Mouse (Mus musculus) forebrain, postnatal 0 days (tissue): Measurements from ENCODE around the gene Efhc1. TPM values are rescaled to one million over a fixed set of nuclear protein-coding genes. Genes with fewer than 3 reads are reported as not detected.

ENCODE experiments used
- ATAC-seq: fragments of 200-750 bp; cut with Nextera tagmentation; 2 replicates; pipeline ENCODE4 v1.8.0; 2017; ENCODE audit warnings: mild to moderate bottlenecking, moderate library complexity
- DNase-seq: peaks from one replicate; pipeline ENCODE4 v3.0.0-alpha.2; 2015
- H3K27ac ChIP-seq: fragments of 300-500 bp; sonication (generic); 2 replicates; pipeline ENCODE4 v1.5.1; 2014; ENCODE audit warnings: low read depth, mild to moderate bottlenecking, antibody characterized with exemption, low read length, moderate library complexity, mixed read lengths
- H3K27me3 ChIP-seq: fragments of 300-500 bp; sonication (generic); 2 replicates; pipeline ENCODE4 v1.6.1; 2014; ENCODE audit warnings: mild to moderate bottlenecking, low read length, mixed read lengths; ENCODE audit not compliant: insufficient read depth
- H3K36me3 ChIP-seq: fragments of 300-500 bp; sonication (generic); 2 replicates; pipeline ENCODE4 v1.6.1; 2014; ENCODE audit warnings: mild to moderate bottlenecking, moderate library complexity; ENCODE audit not compliant: insufficient read depth
- H3K4me1 ChIP-seq: fragments of 300-500 bp; sonication (generic); 2 replicates; pipeline ENCODE4 v1.6.1; 2014; ENCODE audit warnings: antibody characterized with exemption; ENCODE audit not compliant: insufficient read depth
- H3K4me2 ChIP-seq: fragments of 300-500 bp; sonication (generic); 2 replicates; pipeline ENCODE4 v1.6.1; 2014; ENCODE audit warnings: low read depth, mild to moderate bottlenecking, moderate library complexity
- H3K4me3 ChIP-seq: fragments of 300-500 bp; sonication (generic); 2 replicates; pipeline ENCODE4 v1.5.1; 2014; ENCODE audit warnings: low read depth, low read length, mixed read lengths
- H3K9ac ChIP-seq: fragments of 300-500 bp; sonication (generic); 2 replicates; pipeline ENCODE4 v1.6.1; 2014; ENCODE audit warnings: mild to moderate bottlenecking
- H3K9me3 ChIP-seq: fragments of 300-500 bp; sonication (generic); 2 replicates; pipeline ENCODE4 v1.6.1; 2016; ENCODE audit warnings: low read length
- CTCF ChIP-seq: sonication (generic); IDR thresholded peaks from 2 replicates; pipeline ENCODE4 v1.5.1; 2016; ENCODE audit warnings: antibody characterized with exemption, control low read depth, low read depth
- WGBS: fragments of 180-500 bp; shearing (Covaris S2); extraction: QIAGEN DNeasy Blood & Tissue Kit; methylation state at CpG from one replicate; pipeline ENCODE4 v1.1.7; 2014; 5-methylcytosine and 5-hydroxymethylcytosine counted together
- polyA plus RNA-seq: library from polyadenylated mRNA; unstranded; fragments of >200 nt; fragmentation: Nextera tagmentation; extraction: Ambion mirVana; gene quantifications from 2 replicates; pipeline ENCODE4 v1.2.1, GENCODE M21; 2015
- total RNA-seq: library from RNA; depleted of rRNA; stranded (reverse); fragments of >200 nt; gene quantifications from 2 replicates; pipeline ENCODE4 v1.2.3, GENCODE M21; 2014

Gene Efhc1
- total and polyA plus RNA-seq, 2 experiments from 2014 or later, result 3.1 to 7.6 TPM

GRCm38 (mm10) chr1:20980553-20980952 lies 29.1 kb downstream of the Efhc1 start:
- H3K27me3 ChIP-seq, result no peaks in the 10 kb centered on the region
- H3K27ac ChIP-seq, result no peak overlapping the region
- ATAC-seq (no peak), DNase-seq (no peak)
- no peaks in the 10 kb centered on the region for H3K9me3 ChIP-seq
- H3K36me3 ChIP-seq, result no peaks in the 10 kb centered on the region
- H3K4me2 ChIP-seq, result no peak overlapping the region
- H3K4me1 ChIP-seq, result no peaks in the 10 kb centered on the region
- H3K4me3 ChIP-seq, result no peak overlapping the region
- H3K9ac ChIP-seq, result no peak overlapping the region
- no peak for TF ChIP-seq CTCF
- WGBS, result 57% methylated on average over 1 of the region's 1 CpGs

GRCm38 (mm10) chr1:20981764-20982163 lies 30.3 kb downstream of the Efhc1 start:
- no peak for DNase-seq
- Histone ChIP-seq H3K27ac (no peak overlapping the region), H3K27me3 (no peaks in the 10 kb centered on the region), H3K9ac (no peak overlapping the region), H3K4me1 (no peaks in the 10 kb centered on the region), H3K4me3 (no peak overlapping the region), H3K9me3 (no peaks in the 10 kb centered on the region), H3K4me2 (no peak overlapping the region), H3K36me3 (no peaks in the 10 kb centered on the region)
- no peak for TF ChIP-seq CTCF
- ATAC-seq, result no peak
- 93% methylated on average over 6 of the region's 6 CpGs for WGBS

DNA sequence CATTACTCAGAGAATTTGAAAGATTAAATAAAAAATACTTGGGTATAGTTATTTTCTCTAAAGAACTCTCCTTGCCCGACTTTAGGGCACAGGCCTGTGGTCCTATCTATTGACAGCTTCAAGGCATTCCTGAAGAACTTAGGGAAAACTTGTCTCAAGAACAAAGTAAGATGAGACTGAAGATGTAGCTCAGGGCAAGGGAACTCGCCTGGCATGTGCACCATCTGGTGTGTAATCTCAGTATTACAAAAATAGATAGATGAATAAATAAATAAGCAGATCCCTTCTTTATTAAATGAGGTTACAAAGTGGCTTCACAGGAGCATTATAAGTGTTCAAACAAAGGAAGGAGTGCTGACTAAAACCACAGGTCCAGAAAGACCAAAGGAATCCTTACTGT lies 32.7 kb downstream of the Efhc1 start:
- Histone ChIP-seq H3K4me3 (no peak overlapping the region), H3K9ac (no peak overlapping the region), H3K4me2 (no peak overlapping the region), H3K27me3 (no peaks in the 10 kb centered on the region), H3K27ac (no peak overlapping the region), H3K36me3 (no peaks in the 10 kb centered on the region), H3K9me3 (no peaks in the 10 kb centered on the region), H3K4me1 (no peaks in the 10 kb centered on the region)
- DNase-seq (no peak), ATAC-seq (no peak)
- peak; percentile 33; the same call in 1 of the 2 replicates for TF ChIP-seq CTCF
- WGBS, result 66% methylated on average over 2 of the region's 2 CpGs

DNA sequence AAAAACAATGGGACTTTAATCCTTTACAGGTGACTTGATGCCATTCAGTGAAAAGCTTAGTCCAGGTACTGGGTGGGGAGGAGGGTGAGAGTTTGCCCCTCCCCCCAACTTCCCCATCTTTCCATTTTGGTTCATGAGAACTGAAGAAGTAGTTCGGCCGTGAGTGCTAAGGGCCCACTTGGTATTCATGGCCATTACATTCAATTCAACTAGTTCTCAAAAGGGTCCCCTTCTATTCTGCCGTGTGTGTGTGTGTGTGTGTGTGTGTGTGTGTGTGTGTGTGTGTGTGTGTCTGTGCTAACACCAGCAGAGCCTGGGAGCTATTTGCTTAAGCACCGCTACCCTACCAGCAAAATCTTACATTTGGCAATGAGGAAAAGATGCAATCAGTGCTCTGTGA lies 33.2 kb downstream of the Efhc1 start:
- H3K4me3 ChIP-seq, result no peak overlapping the region
- H3K36me3 ChIP-seq, result no peaks in the 10 kb centered on the region
- no peak overlapping the region for H3K27ac ChIP-seq
- H3K27me3 ChIP-seq, result no peaks in the 10 kb centered on the region
- DNase-seq, result no peak
- ATAC-seq, result peak; percentile 70
- no peak for TF ChIP-seq CTCF
- no peaks in the 10 kb centered on the region for H3K4me1 ChIP-seq
- H3K4me2 ChIP-seq, result no peak overlapping the region
- H3K9me3 ChIP-seq, result no peaks in the 10 kb centered on the region
- no peak overlapping the region for H3K9ac ChIP-seq
- 38% methylated on average over 4 of the region's 4 CpGs for WGBS

DNA sequence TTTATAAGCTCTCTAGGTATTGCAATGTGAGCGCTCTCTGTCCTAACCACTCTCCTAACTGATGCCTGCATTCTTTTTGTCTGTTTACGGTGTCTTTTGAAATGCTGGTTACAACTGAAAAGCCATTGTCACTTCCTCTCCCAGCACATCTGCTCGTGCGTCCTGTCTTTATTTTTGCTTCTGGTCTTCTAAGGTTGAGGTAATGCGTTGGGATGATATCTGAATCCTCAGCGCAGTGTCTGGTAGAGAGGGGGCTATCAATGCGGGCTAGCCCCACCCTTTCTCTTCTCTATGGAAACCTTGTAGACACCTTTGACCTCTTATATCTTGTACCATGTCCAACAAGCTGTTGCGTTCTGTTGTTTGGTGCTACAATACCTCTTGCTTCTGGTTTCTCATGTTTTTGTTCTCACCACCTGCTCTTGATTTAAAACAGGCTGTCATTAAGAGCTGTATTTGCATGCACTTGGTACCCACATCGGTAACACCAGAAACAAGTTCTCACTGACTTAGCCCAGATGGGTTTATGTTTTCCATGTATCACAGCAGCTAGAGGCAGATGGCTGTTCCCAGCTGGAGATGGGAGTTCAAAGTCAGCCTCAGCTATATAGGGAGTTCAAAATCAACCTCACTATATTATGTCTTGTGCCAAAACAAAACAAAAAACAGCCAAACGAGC lies 35.1 kb downstream of the Efhc1 start:
- Histone ChIP-seq H3K4me3 (no peak overlapping the region), H3K9ac (no peak overlapping the region), H3K27ac (no peak overlapping the region), H3K4me2 (no peak overlapping the region), H3K9me3 (no peaks in the 10 kb centered on the region), H3K27me3 (no peaks in the 10 kb centered on the region), H3K36me3 (no peaks in the 10 kb centered on the region), H3K4me1 (no peaks in the 10 kb centered on the region)
- 65% methylated on average over 10 of the region's 10 CpGs for WGBS
- peak; percentile 53 for ATAC-seq
- DNase-seq, result no peak
- TF ChIP-seq CTCF, result no peak

GRCm38 (mm10) chr1:20989461-20990083 lies 38.1 kb downstream of the Efhc1 start:
- no peak for TF ChIP-seq CTCF
- H3K9me3 ChIP-seq, result no peaks in the 10 kb centered on the region
- H3K36me3 ChIP-seq, result no peaks in the 10 kb centered on the region
- H3K4me1 ChIP-seq, result no peaks in the 10 kb centered on the region
- no peak overlapping the region for H3K4me3 ChIP-seq
- ATAC-seq (no peak), DNase-seq (no peak)
- H3K9ac ChIP-seq, result no peak overlapping the region
- 90% methylated on average over 11 of the region's 11 CpGs for WGBS
- no peak overlapping the region for H3K27ac ChIP-seq
- H3K4me2 ChIP-seq, result no peak overlapping the region
- no peaks in the 10 kb centered on the region for H3K27me3 ChIP-seq

DNA sequence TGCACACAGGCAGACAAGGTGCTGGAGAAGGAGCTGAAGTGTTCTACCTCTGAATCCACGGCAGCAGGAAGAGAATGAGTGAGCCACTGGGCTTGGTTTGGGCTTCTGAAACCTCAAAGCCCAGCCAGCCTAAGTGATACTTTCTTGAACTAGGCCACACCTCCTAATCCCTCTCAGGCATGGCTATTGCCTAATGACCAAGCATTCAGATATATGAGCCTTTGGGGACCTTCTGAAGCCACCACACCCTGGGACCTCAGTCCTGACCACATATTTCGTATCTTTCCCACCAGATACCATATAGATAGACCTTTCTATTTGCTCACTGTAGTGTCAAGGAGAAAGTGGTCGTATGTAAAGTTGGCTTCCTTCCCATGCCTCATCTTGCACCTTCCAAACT lies 42.3 kb downstream of the Efhc1 start:
- ATAC-seq (no peak), DNase-seq (no peak)
- 85% methylated on average over 3 of the region's 3 CpGs for WGBS
- Histone ChIP-seq H3K9ac (no peak overlapping the region), H3K4me2 (no peak overlapping the region), H3K36me3 (no peaks in the 10 kb centered on the region), H3K4me1 (no peaks in the 10 kb centered on the region), H3K4me3 (no peak overlapping the region), H3K9me3 (no peaks in the 10 kb centered on the region), H3K27me3 (no peaks in the 10 kb centered on the region), H3K27ac (no peak overlapping the region)
- no peak for TF ChIP-seq CTCF
